Mouse (Mus musculus): Measurements from ENCODE around the gene Xkr7. TPM values are rescaled to one million over a fixed set of nuclear protein-coding genes. Genes with fewer than 3 reads are reported as not detected.

Gene Xkr7
- polyA plus RNA-seq, 1 experiment = not detected

DNA sequence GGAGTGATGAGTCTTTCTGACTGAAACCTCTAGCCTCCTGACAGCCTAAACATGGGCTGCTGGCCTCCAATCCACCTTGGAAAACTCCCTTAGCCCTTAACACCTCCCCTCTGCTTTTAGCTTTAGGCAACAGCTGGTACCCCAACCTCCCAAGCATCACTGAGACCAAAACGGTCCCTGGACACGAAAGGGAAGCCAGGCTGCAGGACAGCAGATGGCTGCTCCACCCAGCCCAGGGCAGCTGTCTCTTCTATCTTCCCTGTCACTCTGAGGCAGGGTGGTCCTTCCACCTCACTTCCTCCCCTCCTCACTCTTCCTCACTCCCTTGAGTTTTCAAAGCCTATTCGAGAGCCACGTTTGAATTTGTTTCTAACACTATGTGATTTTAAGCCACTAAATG lies 1.2 kb upstream of the Xkr7 start:
- TF ChIP-seq CTCF (IDR thresholded peaks at IDR 0.05; ENCODE audit: insufficient read depth, low read length) (no peak), POLR2A (IDR thresholded peaks at IDR 0.05; ENCODE audit: borderline replicate concordance, extremely low read depth, low read depth, low read length) (no peak)
- no peak for DNase-seq
- Histone ChIP-seq H3K4me1 (ENCODE audit: control insufficient read depth, insufficient read depth, low read length) (no peaks in the 10 kb centered on the region), H3K4me3 (replicated peaks; ENCODE audit: extremely low read depth, low read depth, low read length) (no peak overlapping the region)
- WGBS = 20% methylated on average over 4 of the region's 4 CpGs

DNA sequence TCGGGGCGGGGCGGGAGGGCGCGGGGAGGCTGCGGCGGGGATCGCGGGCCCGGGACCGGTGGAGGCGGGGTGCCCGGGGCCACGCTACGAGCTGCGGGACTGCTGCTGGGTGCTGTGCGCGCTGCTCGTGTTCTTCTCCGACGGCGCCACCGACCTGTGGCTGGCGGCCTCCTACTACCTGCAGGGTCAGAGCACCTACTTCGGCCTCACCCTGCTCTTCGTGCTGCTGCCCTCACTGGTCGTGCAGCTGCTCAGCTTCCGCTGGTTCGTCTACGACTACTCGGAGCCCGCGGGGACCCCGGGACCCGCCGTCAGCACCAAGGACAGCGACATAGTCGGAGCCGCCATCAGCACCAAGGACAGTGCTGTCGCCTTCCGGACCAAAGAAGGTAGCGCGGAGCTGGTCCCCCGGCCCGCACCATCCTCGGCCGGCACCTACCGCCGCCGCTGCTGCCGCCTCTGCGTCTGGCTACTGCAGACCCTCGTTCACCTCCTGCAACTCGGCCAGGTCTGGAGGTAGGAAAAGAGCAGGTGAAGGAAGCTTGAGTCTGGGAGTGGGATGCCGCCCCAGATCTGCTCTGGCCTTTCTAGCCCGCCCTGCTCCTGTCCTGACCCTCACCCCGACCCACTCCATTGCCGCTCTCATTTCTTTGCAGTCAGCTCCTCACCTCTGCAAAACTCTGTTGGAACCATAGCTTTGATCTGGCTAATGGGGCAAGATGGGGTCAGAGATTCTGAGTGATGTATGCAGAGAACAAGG lies 611 bp downstream of the Xkr7 start:
- no peaks in the 10 kb centered on the region for H3K4me1 ChIP-seq (ENCODE audit: control insufficient read depth, insufficient read depth, low read length)
- no peak overlapping the region for H3K4me3 ChIP-seq (replicated peaks; ENCODE audit: extremely low read depth, low read depth, low read length)
- TF ChIP-seq POLR2A (IDR thresholded peaks at IDR 0.05; ENCODE audit: borderline replicate concordance, extremely low read depth, low read depth, low read length) (no peak), CTCF (IDR thresholded peaks at IDR 0.05; ENCODE audit: insufficient read depth, low read length) (no peak)
- WGBS = 3% methylated on average over 57 of the region's 58 CpGs
- peak; percentile 70 for DNase-seq

DNA sequence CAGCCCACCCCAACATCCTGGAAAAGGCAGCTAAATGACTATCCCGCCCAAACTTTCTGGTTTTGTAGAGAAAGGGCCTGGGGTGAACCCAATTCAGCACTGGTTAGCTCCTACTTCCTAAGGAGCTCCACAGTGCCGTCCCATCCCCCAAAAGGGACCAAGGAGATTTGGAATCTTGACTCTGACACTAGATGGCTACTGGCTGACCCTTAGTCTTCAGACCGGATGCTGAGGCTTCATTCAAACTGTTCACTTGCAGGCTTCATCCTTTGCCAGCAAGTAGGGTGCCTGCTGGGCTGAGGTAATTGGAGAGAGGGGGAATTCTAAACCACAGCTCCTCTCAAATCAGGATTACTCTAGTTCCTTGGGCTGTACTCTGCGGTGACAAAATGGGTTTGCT lies 1.3 kb downstream of the Xkr7 start:
- no peak for DNase-seq
- WGBS = 21% methylated on average over 4 of the region's 4 CpGs

GRCm38 (mm10) chr2:153033545-153034230 lies 2.0 kb downstream of the Xkr7 start:
- TF ChIP-seq CTCF (IDR thresholded peaks at IDR 0.05; ENCODE audit: insufficient read depth, low read length) = no peak
- DNase-seq = no peak
- WGBS = 65% methylated on average over 5 of the region's 5 CpGs
- Histone ChIP-seq H3K4me1 (ENCODE audit: control insufficient read depth, insufficient read depth, low read length) (no peaks in the 10 kb centered on the region), H3K4me3 (replicated peaks; ENCODE audit: extremely low read depth, low read depth, low read length) (no peak overlapping the region)

More for the DNA sequence above, 1.3 kb downstream of the Xkr7 start:
- Histone ChIP-seq H3K4me3 (replicated peaks; ENCODE audit: extremely low read depth, low read depth, low read length) (no peak overlapping the region), H3K4me1 (ENCODE audit: control insufficient read depth, insufficient read depth, low read length) (no peaks in the 10 kb centered on the region)
- TF ChIP-seq POLR2A (IDR thresholded peaks at IDR 0.05; ENCODE audit: borderline replicate concordance, extremely low read depth, low read depth, low read length) (no peak), CTCF (IDR thresholded peaks at IDR 0.05; ENCODE audit: insufficient read depth, low read length) (no peak)

DNA sequence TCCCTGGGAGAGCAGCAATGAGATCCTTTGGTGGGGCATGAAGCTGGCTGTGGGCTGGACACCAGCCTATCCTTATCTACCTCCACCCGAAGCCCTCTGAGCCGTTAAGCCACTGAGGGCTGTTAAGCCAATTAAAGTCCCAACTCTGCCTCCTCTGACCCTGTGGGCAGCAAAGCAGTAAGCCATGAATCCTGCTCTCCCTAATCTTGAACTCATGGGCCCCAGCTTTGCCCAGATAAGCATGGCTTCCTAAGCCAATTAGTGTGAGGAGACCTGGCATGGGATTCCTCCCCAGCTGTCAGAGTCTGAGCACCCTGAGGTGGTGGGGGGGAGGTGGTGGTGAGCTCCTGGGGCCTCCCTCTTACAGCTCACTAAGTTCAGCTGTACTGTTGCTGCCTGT lies 5.0 kb downstream of the Xkr7 start:
- DNase-seq = no peak
- no peak for TF ChIP-seq CTCF (IDR thresholded peaks at IDR 0.05; ENCODE audit: insufficient read depth, low read length)
- TF ChIP-seq POLR2A (IDR thresholded peaks at IDR 0.05; ENCODE audit: borderline replicate concordance, extremely low read depth, low read depth, low read length) = no peak
- Histone ChIP-seq H3K4me3 (replicated peaks; ENCODE audit: extremely low read depth, low read depth, low read length) (no peak overlapping the region), H3K4me1 (ENCODE audit: control insufficient read depth, insufficient read depth, low read length) (no peaks in the 10 kb centered on the region)
- WGBS = 29% methylated on average over 2 of the region's 2 CpGs

DNA sequence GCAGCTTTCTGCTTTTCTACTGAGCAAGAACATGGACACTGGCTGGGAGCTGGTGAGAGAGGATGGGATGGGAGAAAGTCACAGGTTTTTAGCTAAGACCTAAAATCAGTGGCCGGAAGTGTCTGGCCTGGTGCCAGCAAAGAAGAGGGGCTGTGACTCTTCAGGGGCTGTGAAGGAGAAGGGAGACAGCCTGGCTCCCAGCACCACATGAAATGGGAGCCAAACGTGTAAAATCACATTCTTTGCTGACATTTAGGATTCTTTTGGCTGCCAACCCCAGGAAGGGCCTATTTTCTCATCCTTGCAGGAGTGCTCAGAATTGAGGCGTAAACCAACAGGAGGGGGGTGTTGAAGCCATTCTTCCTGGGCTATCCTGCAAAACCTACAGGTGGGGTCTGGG lies 12.2 kb downstream of the Xkr7 start:
- TF ChIP-seq CTCF (IDR thresholded peaks at IDR 0.05; ENCODE audit: insufficient read depth, low read length) (no peak), POLR2A (IDR thresholded peaks at IDR 0.05; ENCODE audit: borderline replicate concordance, extremely low read depth, low read depth, low read length) (no peak)
- Histone ChIP-seq H3K4me1 (ENCODE audit: control insufficient read depth, insufficient read depth, low read length) (no peaks in the 10 kb centered on the region), H3K4me3 (replicated peaks; ENCODE audit: extremely low read depth, low read depth, low read length) (no peak overlapping the region)
- DNase-seq = no peak
- 53% methylated on average over 3 of the region's 3 CpGs for WGBS

DNA sequence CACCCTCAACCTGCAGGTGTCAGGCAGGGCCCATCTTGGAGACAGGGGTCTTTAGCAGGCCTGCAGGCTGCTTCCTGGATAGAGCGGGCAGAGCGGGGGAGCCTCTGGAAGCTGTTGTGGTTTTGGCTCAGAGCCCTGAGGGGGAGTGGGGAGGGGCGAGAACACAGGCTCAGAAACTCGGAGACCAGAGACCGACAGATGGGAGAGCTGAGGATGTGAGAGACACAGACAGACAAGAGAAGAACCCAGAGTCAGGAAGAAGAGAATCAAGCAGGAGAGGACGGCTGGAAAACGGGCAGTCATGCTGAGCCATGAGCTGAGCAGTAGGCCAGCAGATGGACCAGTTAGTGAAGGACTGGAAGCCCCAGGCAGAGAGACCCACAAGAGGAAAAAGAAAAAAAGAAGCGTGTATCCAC lies 14.2 kb downstream of the Xkr7 start:
- no peak for TF ChIP-seq POLR2A (IDR thresholded peaks at IDR 0.05; ENCODE audit: borderline replicate concordance, extremely low read depth, low read depth, low read length)
- no peak for TF ChIP-seq CTCF (IDR thresholded peaks at IDR 0.05; ENCODE audit: insufficient read depth, low read length)
- WGBS = 26% methylated on average over 8 of the region's 8 CpGs
- no peak for DNase-seq
- no peaks in the 10 kb centered on the region for H3K4me1 ChIP-seq (ENCODE audit: control insufficient read depth, insufficient read depth, low read length)
- H3K4me3 ChIP-seq (replicated peaks; ENCODE audit: extremely low read depth, low read depth, low read length) = no peak overlapping the region

- peak; percentile 53 for DNase-seq
- Histone ChIP-seq H3K4me3 (replicated peaks; ENCODE audit: extremely low read depth, low read depth, low read length) (no peak overlapping the region), H3K4me1 (ENCODE audit: control insufficient read depth, insufficient read depth, low read length) (no peaks in the 10 kb centered on the region)
- 39% methylated on average over 17 of the region's 17 CpGs for WGBS
- no peak for TF ChIP-seq POLR2A (IDR thresholded peaks at IDR 0.05; ENCODE audit: borderline replicate concordance, extremely low read depth, low read depth, low read length)
- TF ChIP-seq CTCF (IDR thresholded peaks at IDR 0.05; ENCODE audit: insufficient read depth, low read length) = peak; percentile 85
Observed at GRCm38 (mm10) chr2:153047828-153048465, 16.3 kb downstream of the Xkr7 start.

DNA sequence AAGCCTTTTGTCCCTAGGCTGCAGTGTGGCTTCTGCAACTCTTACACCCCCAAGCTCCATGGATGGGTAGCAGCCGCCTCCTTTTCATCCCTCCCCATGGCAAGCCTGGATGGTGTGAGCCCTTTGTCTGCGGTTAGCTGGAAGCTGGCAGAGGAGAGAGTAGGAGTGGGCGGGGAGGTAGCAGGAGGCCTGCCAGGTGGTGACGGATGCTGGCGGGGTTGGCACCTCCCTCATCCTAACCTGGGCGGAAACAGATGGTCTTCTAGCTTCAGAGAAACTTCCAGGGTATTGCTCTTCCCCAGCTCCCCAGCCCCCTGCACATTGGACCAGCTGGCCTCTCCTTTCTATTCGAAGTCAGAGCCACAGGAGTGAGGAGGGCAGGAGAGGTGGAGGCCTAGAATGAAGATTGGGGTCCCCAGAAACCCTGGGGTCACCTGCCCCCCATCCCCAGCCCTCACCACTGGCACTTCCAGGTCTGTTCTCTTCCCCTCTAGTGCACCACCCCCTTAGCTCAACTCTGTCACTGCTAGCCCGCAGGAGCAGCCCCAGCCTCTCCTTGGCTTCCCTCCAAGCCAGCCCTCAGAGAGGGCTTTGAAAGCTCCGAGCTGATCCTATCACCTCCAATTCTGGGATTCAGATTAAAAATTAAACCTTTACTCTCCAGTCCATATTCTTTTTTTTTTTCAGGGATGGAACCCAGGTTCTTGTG lies 17.8 kb downstream of the Xkr7 start:
- no peak for TF ChIP-seq POLR2A (IDR thresholded peaks at IDR 0.05; ENCODE audit: borderline replicate concordance, extremely low read depth, low read depth, low read length)
- TF ChIP-seq CTCF (IDR thresholded peaks at IDR 0.05; ENCODE audit: insufficient read depth, low read length) = no peak
- no peak overlapping the region for H3K4me3 ChIP-seq (replicated peaks; ENCODE audit: extremely low read depth, low read depth, low read length)
- 34% methylated on average over 9 of the region's 9 CpGs for WGBS
- no peaks in the 10 kb centered on the region for H3K4me1 ChIP-seq (ENCODE audit: control insufficient read depth, insufficient read depth, low read length)
- no peak for DNase-seq
